Mouse (Mus musculus) midbrain, embryonic 11.5 days (tissue): ENCODE results near the gene Gm17124. TPM values are rescaled to one million over a fixed set of nuclear protein-coding genes. Genes with fewer than 3 reads are reported as not detected.
"Not testable (repeated sequence)": the region's sequence is repeated elsewhere in the genome, so short reads cannot be mapped to it uniquely, and the experiment has no call there.

ENCODE experiments used
- ATAC-seq: fragments of 200-750 bp; cut with Nextera tagmentation; 2 replicates; pipeline ENCODE4 v1.8.0; 2017; ENCODE audit warnings: moderate TSS enrichment, moderate library complexity; ENCODE audit not compliant: low FRiP score
- DNase-seq: peaks from one replicate; pipeline ENCODE4 v3.0.0; 2015; ENCODE audit warnings: low spot score; ENCODE audit errors: missing footprints
- H3K27ac ChIP-seq: fragments of 300-500 bp; sonication (generic); 2 replicates; pipeline ENCODE4 v1.5.1; 2014; ENCODE audit warnings: low read depth, low read length
- H3K27me3 ChIP-seq: fragments of 300-500 bp; sonication (generic); 2 replicates; pipeline ENCODE4 v1.6.1; 2014; ENCODE audit warnings: mild to moderate bottlenecking, low read length, moderate library complexity, mixed read lengths; ENCODE audit not compliant: control insufficient read depth, insufficient read depth
- H3K36me3 ChIP-seq: fragments of 300-500 bp; sonication (generic); 2 replicates; pipeline ENCODE4 v1.6.1; 2014; ENCODE audit warnings: mild to moderate bottlenecking, low read length, moderate library complexity, mixed read lengths; ENCODE audit not compliant: control insufficient read depth, insufficient read depth
- H3K4me1 ChIP-seq: fragments of 300-500 bp; sonication (generic); 2 replicates; pipeline ENCODE4 v1.6.1; 2014; ENCODE audit warnings: low read length; ENCODE audit not compliant: control insufficient read depth, insufficient read depth
- H3K4me2 ChIP-seq: fragments of 300-500 bp; sonication (generic); 2 replicates; pipeline ENCODE4 v1.6.1; 2014; ENCODE audit warnings: mild to moderate bottlenecking, moderate library complexity
- H3K4me3 ChIP-seq: fragments of 300-500 bp; sonication (generic); 2 replicates; pipeline ENCODE4 v1.5.1; 2014; ENCODE audit warnings: low read depth, low read length
- H3K9ac ChIP-seq: fragments of 300-500 bp; sonication (generic); 2 replicates; pipeline ENCODE4 v1.6.1; 2014; ENCODE audit warnings: low read length
- H3K9me3 ChIP-seq: fragments of 300-500 bp; sonication (generic); 2 replicates; pipeline ENCODE4 v1.6.1; 2016; ENCODE audit warnings: low read length; ENCODE audit not compliant: control insufficient read depth
- WGBS: fragments of 180-500 bp; shearing (Covaris S2); extraction: QIAGEN DNeasy Blood & Tissue Kit; methylation state at CpG from one replicate; pipeline ENCODE4 v1.1.7; 2014; 5-methylcytosine and 5-hydroxymethylcytosine counted together
- microRNA-seq: library from miRNA; unstranded; fragments of <30 nt; microRNA quantifications from one replicate; pipeline ENCODE4, GENCODE M21; 2017
- polyA plus RNA-seq: library from polyadenylated mRNA; unstranded; fragments of >200 nt; fragmentation: Nextera tagmentation; extraction: Ambion mirVana; gene quantifications from 2 replicates; pipeline ENCODE4 v1.2.1, GENCODE M21; 2014

Gene Gm17124
- not detected in 2 replicates for polyA plus RNA-seq

DNA sequence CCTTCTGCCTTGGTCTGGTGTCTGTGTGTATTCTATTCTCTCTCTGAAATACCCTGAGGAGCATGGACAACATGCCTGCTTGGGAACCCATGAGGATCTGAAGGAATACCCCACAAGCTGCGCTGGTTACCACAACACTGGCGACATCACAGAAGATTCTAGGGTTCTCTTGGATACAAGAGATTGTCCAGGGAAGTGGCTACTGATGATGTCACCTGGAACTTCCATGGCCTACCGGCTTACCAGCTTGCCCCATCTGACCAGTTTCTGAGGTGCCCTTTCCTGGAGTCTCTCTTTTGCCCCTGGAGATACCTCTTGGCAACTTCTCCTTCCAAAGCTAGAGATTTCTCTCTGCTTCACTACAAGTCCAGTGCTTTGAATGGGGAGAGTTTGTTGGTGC is at the start of gene Gm17124:
Gene Gm17124 (minus strand): TSS at position 101 of the 400 bp plus-strand sequence.
- not testable (repeated sequence) for H3K27ac ChIP-seq, H3K4me2 ChIP-seq, H3K27me3 ChIP-seq, H3K9me3 ChIP-seq, H3K36me3 ChIP-seq, H3K4me1 ChIP-seq, ATAC-seq, DNase-seq, H3K4me3 ChIP-seq, H3K9ac ChIP-seq
- no CpG with 5 or more reads among the region's 3 CpGs for WGBS

DNA sequence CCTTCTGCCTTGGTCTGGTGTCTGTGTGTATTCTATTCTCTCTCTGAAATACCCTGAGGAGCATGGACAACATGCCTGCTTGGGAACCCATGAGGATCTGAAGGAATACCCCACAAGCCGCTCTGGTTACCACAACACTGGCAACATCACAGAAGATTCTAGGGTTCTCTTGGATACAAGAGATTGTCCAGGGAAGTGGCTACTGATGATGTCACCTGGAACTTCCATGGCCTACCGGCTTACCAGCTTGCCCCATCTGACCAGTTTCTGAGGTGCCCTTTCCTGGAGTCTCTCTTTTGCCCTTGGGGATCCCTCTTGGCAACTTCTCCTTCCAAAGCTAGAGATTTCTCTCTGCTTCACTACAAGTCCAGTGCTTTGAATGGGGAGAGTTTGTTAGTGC is 42.1 kb upstream of the Gm17124 start, which contains the start of gene Gm3633:
Gene Gm3633 (minus strand): TSS at position 101 of the 400 bp plus-strand sequence.
- not testable (repeated sequence) for DNase-seq, H3K4me1 ChIP-seq, H3K36me3 ChIP-seq, H3K4me3 ChIP-seq, H3K9ac ChIP-seq, H3K9me3 ChIP-seq, H3K4me2 ChIP-seq, H3K27ac ChIP-seq, ATAC-seq, H3K27me3 ChIP-seq
- WGBS: no CpG with 5 or more reads among the region's 2 CpGs

Small RNA genes within 50 kb of the gene (microRNA-seq; reads per million reads assigned to microRNA genes)
- gene Gm23620: not detected
- gene Gm25228: not detected

Other genes starting within 250 kb of the Gm17124 start
- not detected in 2 replicates for gene Gm8005, start 160.2 kb downstream of the Gm17124 start, polyA plus RNA-seq
- gene Gm8011, start 136.0 kb downstream of the Gm17124 start, polyA plus RNA-seq: not detected in 2 replicates
- not detected in 2 replicates for gene Gm8020, start 97.5 kb downstream of the Gm17124 start, polyA plus RNA-seq
- not detected in 2 replicates for gene Gm8024, start 75.6 kb downstream of the Gm17124 start, polyA plus RNA-seq
- gene Gm3633, start 42.0 kb upstream of the Gm17124 start, polyA plus RNA-seq: not detected in 2 replicates
- gene Gm10378, start 56.1 kb upstream of the Gm17124 start, polyA plus RNA-seq: not detected in 2 replicates
- gene Gm3015, start 168.9 kb upstream of the Gm17124 start, polyA plus RNA-seq: not detected in 2 replicates
- not detected in 2 replicates for gene Gm10377, start 198.1 kb upstream of the Gm17124 start, polyA plus RNA-seq